Mouse (Mus musculus): ENCODE results near the gene Vmn2r83.

The Vmn2r83 gene

DNA sequence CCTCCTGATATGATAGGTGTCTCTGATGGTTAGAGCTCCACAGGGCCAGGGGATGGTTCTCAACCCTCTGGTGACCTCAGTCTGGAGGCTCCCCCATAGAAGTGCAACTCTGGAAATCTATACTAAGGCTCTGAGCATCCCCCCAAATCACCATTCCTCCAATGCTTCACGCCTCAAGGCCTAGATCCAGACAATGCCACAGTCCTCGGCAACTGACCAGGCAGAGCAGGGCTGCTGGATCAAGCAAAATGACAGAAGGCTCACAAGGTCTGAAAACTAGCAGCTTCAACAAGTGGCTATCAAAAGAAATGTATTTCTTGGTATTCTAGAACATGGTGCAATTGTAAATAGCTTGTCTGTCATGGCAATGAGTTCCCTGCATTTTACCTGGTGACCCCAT lies 69.2 kb downstream of the Vmn2r83 start:
- in situ Hi-C loops (cut with MboI, MseI), result no loop called here

DNA sequence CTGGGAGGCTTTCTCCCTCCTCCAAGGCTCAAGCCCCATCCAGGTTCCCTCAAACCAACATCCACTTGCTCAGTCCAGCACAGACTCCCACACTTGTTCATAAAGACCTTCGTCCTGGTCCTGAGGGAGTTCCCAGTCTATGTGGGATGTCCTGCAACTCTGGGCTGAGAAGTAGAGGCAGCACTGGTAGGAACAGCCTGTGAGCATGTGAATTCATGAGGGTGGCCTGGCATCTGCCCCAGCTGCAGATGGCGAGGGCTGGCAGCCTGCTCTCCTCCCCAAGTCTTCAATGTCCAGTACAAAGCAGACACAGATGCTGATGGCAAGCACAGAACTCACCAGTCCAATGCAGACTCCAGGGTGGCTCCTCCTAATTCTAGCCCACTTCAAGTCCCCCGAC lies 69.8 kb downstream of the Vmn2r83 start:
- in situ Hi-C loops (cut with MboI, MseI), result no loop called here

DNA sequence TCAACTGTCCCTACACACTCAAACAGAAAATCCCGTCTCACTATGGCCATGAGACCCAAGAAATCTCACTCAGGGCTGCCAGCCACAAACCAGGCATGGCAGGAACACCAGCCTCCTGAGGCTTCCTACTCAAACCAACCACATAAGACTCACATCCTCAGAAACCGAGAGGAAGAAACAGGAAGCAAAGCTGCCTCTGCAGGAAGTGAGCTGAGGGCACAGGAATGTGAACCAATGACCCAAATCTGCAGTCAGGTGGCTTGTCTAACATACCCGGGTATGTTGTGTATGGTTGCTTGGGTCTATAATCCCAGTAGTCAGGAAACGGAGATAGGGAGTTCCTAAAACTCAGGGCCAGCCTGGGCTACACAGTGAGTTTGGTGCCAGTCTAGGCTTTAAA lies 70.3 kb downstream of the Vmn2r83 start:
- in situ Hi-C loops (cut with MboI, MseI), result no loop called here

GRCm38 (mm10) chr10:79539701-79540495 lies 71.4 kb downstream of the Vmn2r83 start:
- in situ Hi-C loops (cut with MboI, MseI), result no loop called here

GRCm38 (mm10) chr10:79540746-79541145 lies 72.2 kb downstream of the Vmn2r83 start:
- in situ Hi-C loops (cut with MboI, MseI), result no loop called here

DNA sequence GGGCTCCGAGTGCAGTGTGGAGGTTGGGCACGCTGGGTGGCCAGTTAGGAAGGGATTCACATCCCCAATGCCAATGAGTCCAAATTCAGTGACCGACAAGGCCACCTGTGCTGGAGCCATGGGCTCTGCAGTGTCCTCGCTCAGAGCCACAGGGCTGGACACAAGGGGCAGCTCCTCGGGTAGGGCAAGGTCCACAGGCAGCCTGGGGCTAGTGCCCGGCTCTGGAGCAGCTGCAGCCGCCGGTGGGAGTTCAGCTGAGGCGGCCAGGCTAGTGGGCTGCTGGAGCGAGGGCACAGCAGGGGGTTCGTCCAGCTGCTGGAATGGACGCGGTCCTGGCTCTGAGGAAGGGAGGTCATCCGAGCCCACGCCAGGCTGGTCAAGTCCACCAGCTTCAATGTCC lies 73.0 kb downstream of the Vmn2r83 start:
- in situ Hi-C loops (cut with MboI, MseI), result no loop called here

DNA sequence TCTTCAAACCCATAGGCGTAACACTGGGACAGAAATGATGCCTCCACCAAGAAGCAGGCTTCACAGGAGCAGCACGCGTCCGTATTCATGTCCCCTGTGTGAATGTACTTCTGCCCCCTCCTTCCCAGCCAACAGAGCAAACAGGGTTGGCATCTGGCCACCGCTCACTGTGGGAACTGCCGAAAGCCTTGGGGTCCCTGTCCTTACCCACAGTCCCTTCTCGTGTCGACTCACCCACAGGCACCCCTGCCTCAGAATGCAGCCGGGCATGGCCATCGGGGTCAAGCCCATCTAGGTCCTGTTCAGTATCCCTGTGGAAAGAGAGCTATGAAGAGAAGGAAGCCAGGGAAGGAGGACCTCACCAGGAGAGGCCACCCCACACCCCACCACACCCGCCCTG lies 73.6 kb downstream of the Vmn2r83 start:
- in situ Hi-C loops (cut with MboI, MseI), result no loop called here

All from regulatory T cell (primary cell).